Mouse (Mus musculus) mouse trophoblast stem cell (cell line): ENCODE results near the gene Fam196a.

Source experiments
- in situ Hi-C, 2 experiments: fragments of 300-500 bp; cut with MseI, MboI; formaldehyde crosslinking; loops; 2 replicates in 1 of 2; 3 replicates in 1 of 2; pipeline ENCODE4 v1.15.1; 2025

The Fam196a gene

GRCm38 (mm10) chr7:134937927-134938609 lies at the start of gene Fam196a:
TSS of gene Fam196a (minus strand) at chr7:134938430.
- in situ Hi-C loops = no loop called here

GRCm38 (mm10) chr7:134961608-134962007 lies 23.4 kb upstream of the Fam196a start:
- in situ Hi-C loops = loop anchor here in 1 of 2 experiments (10.0 kb wide), 1 partner anchor 203 kb away; no protein-coding TSS in a partner anchor

GRCm38 (mm10) chr7:134960871-134961270 lies 22.6 kb upstream of the Fam196a start:
- in situ Hi-C loops = loop anchor here in 1 of 2 experiments (10.0 kb wide), 1 partner anchor 204 kb away; no protein-coding TSS in a partner anchor

GRCm38 (mm10) chr7:134959086-134959485 lies 20.9 kb upstream of the Fam196a start:
- in situ Hi-C loops = no loop called here

- in situ Hi-C loops = no loop called here
Observed at GRCm38 (mm10) chr7:134945925-134946716, 7.9 kb upstream of the Fam196a start.

- in situ Hi-C loops = no loop called here
Observed at GRCm38 (mm10) chr7:134943701-134944100, 5.5 kb upstream of the Fam196a start.

- in situ Hi-C loops = no loop called here
Observed at GRCm38 (mm10) chr7:134943063-134943462, 4.8 kb upstream of the Fam196a start.

- in situ Hi-C loops = no loop called here
Observed at GRCm38 (mm10) chr7:134941891-134942290, 3.7 kb upstream of the Fam196a start.

- in situ Hi-C loops = no loop called here
Observed at GRCm38 (mm10) chr7:134937471-134937926, 731 bp downstream of the Fam196a start.

GRCm38 (mm10) chr7:134931886-134932285 lies 6.3 kb downstream of the Fam196a start:
- in situ Hi-C loops = no loop called here

- in situ Hi-C loops = no loop called here
Observed at GRCm38 (mm10) chr7:134901992-134902391, 36.2 kb downstream of the Fam196a start.

- in situ Hi-C loops = no loop called here
Observed at GRCm38 (mm10) chr7:134899462-134899861, 38.8 kb downstream of the Fam196a start.

- in situ Hi-C loops = no loop called here
Observed at GRCm38 (mm10) chr7:134894604-134895003, 43.6 kb downstream of the Fam196a start.

- in situ Hi-C loops = no loop called here
Observed at GRCm38 (mm10) chr7:134892972-134893371, 45.3 kb downstream of the Fam196a start.

GRCm38 (mm10) chr7:134892449-134892871 lies 45.8 kb downstream of the Fam196a start:
- in situ Hi-C loops = no loop called here

GRCm38 (mm10) chr7:134883516-134883915 lies 54.7 kb downstream of the Fam196a start:
- in situ Hi-C loops = no loop called here

- in situ Hi-C loops = no loop called here
Observed at GRCm38 (mm10) chr7:134880431-134880830, 57.8 kb downstream of the Fam196a start.

GRCm38 (mm10) chr7:134878985-134879384 lies 59.2 kb downstream of the Fam196a start:
- in situ Hi-C loops = no loop called here

- in situ Hi-C loops = no loop called here
Observed at GRCm38 (mm10) chr7:134872981-134873380, 65.2 kb downstream of the Fam196a start.

- in situ Hi-C loops = no loop called here
Observed at GRCm38 (mm10) chr7:134872511-134872910, 65.7 kb downstream of the Fam196a start.

- in situ Hi-C loops = no loop called here
Observed at GRCm38 (mm10) chr7:134864175-134864574, 74.1 kb downstream of the Fam196a start.

GRCm38 (mm10) chr7:134862000-134862399 lies 76.2 kb downstream of the Fam196a start:
- in situ Hi-C loops = no loop called here

- in situ Hi-C loops = no loop called here
Observed at GRCm38 (mm10) chr7:134842751-134843150, 95.5 kb downstream of the Fam196a start.
